Mouse (Mus musculus) T-helper 17 cell (primary cell): ENCODE data around the gene Olfr545.
"Not testable (repeated sequence)": the region's sequence is repeated elsewhere in the genome, so short reads cannot be mapped to it uniquely, and the experiment has no call there.

Source experiments
- in situ Hi-C, 2 experiments: fragments of 300-600 bp; cut with MboI, MseI; formaldehyde crosslinking; loops; 1 replicate in 1 of 2; 2 replicates in 1 of 2; pipeline ENCODE4 v1.15.1; 2025; ENCODE audit warnings: high pct_unique_total_duplicates in 2 of 2

Olfr545 gene

DNA sequence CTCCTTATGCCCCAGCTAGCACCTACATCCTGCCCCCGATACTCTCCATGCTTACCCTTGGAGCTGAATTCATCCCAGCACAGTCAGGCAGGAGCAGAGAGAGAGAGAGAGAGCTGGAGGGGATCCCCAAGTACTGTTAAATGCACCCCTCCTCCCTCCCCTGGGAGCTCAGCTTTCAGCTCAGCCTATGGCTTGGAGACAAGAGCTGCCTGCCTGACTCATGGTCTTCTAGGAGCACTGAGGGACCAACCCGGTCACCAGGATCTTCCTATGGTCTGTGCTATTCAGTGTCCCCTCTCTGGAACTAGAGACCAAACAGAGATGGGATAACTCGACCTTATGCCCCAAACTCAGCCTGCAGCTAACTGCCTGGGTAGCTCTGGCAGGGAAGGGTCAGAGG is at the start of gene Olfr545:
Gene Olfr545, minus strand, starts transcription at position 101 of the 400 bp plus-strand sequence.
- in situ Hi-C loops = no loop called here

DNA sequence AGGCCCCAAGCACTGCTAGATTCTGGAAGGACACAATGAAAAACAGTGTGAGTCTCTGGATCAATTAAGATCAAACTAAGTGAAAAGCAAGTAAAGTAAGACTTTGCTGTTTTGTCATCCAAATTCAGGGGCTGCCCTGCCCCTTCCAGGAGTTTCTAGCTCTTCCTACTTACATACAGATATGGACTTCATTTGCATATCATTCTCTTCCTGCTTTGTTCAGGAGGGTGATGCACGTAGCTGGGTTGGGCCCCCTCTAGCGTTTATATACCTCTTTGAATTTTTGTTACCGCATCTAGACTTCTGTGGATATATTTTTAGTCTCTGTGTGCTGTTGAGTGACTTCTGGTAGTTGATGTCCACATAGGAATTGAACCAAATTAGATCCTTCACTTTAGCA is 41.9 kb upstream of the Olfr545 start:
- in situ Hi-C loops = no loop called here

DNA sequence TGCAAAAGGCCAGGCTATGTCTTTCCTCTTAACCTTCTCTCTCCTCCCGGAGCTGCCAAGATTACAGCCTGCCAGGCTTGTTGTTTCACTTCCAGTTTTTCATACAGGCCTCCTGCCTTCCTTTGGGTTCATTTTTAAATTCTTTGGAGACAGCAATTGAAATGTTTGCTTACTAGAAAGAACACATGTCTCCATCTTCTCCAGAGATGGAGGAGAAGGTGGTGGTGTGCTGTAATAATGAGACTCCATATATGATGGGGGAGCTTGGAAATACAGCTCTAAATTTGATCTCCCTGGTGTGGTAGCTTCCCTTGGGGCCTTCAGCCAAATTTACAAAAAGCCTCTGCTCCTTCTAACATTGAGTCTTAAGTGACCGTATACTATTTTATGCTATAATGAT is 41.2 kb upstream of the Olfr545 start, which contains the start of gene Olfr548-ps1:
Gene Olfr548-ps1, plus strand, starts transcription at position 301 of the 400 bp plus-strand sequence.
- in situ Hi-C loops = no loop called here

DNA sequence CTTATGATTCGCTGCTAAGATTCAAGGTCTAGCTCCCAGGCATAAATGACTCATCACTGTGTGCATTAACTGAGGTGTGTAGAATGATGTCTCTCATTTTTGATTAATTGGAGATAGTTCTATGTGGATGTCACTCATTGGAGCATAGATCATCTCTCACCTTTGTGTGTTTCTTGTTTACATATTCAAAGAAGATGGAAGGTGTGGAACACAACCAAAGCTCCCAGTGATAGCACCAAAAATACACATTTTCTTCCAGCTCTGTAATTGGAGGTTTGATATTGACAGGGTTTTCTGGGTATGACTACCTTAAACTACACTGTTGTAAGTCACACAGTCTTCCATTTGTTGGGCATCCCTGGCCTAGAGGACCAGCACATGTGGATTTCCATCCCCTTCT is 35.1 kb upstream of the Olfr545 start, which contains the start of gene Olfr547:
Gene Olfr547, plus strand, starts transcription at position 301 of the 400 bp plus-strand sequence.
- in situ Hi-C loops = loop anchor here in 1 of 2 experiments (5.0 kb wide), 1 partner anchor 68 kb away; no protein-coding TSS in a partner anchor

DNA sequence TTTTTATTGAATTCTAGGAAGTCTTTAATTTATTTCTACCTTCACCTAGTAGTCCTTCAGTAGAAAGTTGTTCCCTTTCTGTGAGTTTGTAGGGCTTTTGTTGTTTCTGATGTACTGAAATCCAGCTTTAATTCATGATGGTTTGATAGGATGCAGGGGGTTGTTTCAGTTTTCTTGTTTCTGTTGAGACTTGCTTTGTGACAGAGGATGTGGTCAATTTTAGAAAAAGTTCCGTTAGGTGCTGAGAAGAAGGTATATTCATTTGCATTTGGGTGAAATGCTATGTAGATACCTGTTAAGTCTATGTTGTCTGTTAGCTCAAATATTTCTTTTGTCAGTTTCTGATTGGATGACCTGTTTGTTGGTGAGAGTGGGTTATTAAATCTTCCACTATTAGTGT is 29.7 kb upstream of the Olfr545 start:
- in situ Hi-C loops = no loop called here

DNA sequence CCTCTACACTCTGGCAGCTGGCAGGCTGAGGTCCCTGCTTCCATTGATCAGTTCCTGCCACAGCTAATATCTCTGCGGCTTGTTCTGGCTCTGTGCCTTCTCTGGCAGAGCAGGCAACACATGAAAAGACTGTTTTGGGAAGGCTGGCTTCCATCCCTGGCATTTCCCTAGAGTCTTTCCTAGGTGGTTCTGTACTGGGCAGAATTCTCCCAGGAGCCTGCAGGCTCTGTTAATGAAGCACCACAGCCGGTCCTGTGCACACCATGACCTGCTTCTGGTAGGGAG is 17.6 kb upstream of the Olfr545 start:
- in situ Hi-C loops = loop anchor here in 1 of 2 experiments (25.0 kb wide), 1 partner anchor 1195 kb away; the partner anchor contains the start of gene Olfr243

DNA sequence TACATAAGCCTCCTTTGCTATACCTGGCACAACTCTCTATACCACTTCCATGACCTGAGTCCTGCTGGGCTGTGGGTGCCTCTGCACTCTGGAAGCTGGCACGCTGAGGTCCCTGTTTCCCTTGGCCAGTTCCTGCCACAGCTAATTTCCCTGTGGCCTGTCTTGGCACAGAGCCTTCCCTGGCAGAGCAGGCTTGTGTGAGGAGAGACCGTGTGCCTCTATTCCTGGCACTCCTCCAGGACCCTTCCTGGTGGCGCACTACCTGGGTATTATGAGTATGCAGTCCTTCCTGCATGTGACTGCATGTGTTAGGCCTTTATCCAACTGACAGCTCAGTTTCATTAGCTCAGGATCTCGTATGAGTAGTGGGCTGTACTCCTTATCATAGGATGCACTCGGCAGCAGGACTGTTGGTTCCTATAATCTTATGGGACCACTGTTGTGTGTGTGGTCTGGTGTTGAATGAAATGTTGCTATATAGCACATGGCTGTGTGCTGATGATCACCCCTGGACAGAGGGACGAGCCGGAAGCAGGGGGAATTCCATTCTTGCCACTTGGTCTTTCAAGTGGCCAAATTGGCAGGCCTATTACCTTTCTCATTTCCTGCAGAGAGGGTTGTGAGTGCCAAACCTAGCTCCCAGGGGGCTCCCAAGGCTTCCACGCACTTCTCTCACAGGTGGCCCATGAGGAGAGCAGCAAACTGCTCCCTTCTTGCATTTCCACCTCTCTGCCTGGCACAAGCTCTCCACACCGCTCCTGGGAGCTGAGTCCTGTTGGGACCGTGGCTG is 17.1 kb upstream of the Olfr545 start:
- in situ Hi-C loops = loop anchor here in 1 of 2 experiments (25.0 kb wide), 1 partner anchor 1196 kb away; the partner anchor contains the start of gene Olfr243

DNA sequence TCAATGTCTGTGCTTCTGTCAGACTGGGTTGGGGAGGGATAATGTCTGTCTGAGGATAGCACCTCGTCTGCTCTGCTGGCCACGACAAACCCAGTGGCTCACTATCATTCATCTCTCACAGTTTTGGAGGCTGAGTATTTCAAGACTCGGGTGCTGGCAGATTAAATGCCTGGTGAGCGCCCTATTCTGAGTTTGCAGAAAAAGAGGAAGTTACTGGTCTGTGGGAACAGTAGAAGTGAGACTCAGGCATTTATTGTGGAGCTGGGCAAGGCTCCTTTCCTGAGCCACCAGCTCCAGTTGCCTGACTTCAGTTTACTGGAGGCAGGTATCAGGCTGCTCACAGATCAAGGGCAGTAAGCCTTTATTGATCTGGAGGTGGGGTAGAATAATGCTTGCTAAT is 14.8 kb upstream of the Olfr545 start:
- in situ Hi-C loops = loop anchor here (5.0 to 25.0 kb wide), 4 partner anchors 53 to 1198 kb away; partner anchors contain the start of genes Olfr554 (in 2 of the 2), Olfr243 (in 1 of the 2), Olfr571 (in 1 of the 2) and Trim21 (in 1 of the 2)

DNA sequence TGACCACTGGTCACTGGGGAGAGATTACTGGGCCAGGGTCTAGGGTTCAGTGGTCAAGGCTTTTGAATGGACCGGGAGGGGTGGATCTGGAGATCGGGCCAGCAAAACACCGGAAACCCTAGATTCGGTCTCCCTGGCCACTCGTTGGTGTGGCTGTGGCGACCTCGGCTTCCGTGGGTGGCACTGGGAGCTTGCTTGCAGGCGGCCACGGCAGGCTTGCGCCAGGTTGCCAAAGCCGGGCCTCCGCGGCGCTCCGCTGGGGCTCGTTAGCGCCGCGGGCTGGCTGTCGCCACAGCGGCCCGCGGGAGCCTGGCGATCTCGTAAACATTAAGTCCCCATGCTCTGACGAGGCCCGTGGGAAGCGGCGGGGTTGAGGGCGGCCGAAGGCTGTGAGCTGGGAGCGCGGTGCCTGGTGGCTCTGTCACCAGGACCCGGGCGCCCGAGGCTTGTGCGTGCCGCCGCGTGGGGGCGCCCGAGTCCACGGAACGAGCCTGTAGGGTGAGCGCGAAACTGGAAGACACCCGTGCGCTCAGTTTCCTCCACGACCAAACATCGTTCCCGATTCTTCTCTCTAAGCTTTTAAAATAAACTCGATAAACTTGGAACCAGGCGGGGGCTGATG is 13.6 kb upstream of the Olfr545 start:
- in situ Hi-C loops = loop anchor here (5.0 to 25.0 kb wide), 4 partner anchors 54 to 1199 kb away; partner anchors contain the start of genes Olfr554 (in 2 of the 2), Olfr243 (in 1 of the 2), Olfr571 (in 1 of the 2) and Trim21 (in 1 of the 2)

DNA sequence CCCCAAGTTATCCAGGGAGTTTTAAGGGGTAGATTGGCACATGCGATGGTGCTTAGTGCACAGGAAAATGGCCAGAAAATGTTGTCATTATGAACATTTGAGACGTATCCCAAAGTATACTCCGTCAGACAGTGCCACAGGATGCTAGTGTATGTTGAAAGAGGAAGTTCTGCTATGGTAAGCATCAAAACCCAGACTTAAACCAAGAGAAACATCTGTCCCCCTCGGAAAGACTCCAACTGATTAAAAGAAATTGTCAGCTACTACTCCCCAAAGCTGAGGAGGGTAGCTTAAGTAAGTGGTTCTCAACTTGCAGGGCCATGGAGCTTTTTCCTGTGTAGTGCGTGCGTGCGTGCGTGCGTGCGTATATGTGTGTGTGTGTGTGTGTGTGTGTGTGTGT is 12.6 kb upstream of the Olfr545 start:
- in situ Hi-C loops = loop anchor here (5.0 to 25.0 kb wide), 4 partner anchors 55 to 1200 kb away; partner anchors contain the start of genes Olfr554 (in 2 of the 2), Olfr243 (in 1 of the 2), Olfr571 (in 1 of the 2) and Trim21 (in 1 of the 2)

DNA sequence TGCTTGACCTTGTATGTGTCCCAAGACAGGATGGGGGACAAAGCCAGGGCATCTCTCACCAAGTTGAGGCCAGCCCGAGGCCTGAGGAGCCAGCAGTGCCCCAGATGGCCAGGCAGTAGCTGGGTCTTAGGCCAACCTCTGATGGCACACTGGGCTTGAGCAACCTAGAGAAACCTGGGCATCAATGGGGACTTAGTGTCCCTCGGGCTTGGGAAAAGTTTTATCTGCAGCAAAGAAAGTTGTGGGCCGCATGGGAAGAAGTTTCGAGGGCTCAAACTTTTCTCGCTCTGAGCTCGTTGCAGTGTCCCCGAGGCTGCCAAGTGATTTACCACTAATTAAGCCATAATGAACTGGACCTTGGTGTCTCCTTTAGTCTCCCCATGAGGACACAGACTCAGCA is 10.4 kb upstream of the Olfr545 start:
- in situ Hi-C loops = loop anchor here (5.0 to 25.0 kb wide), 5 partner anchors 58 to 1203 kb away; partner anchors contain the start of genes Olfr554 (in 2 of the 2), Olfr243 (in 1 of the 2), Olfr571 (in 1 of the 2) and Olfr572 (in 1 of the 2)

DNA sequence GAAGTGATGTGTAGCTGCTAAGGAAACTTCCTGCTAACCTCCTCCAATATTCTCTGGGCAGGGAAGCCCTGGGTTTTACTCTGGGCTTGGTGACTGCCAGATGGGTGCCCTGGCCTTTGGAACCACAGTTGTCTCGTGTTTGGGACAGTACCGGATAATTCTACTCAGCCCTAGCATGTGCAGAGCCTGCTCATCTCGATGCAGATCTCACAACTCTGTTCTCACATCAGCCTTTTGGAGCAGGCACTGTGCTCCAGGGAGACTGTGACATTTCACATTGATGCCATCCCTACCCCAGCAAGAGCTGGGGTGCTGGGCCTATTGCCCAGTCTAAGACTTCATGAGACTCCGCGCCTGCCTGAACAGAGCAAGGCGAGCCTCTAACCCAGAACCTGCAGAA is 9.3 kb upstream of the Olfr545 start:
- in situ Hi-C loops = loop anchor here in 1 of 2 experiments (5.0 to 25.0 kb wide), 2 partner anchors 414 to 1204 kb away; partner anchors contain the start of genes Olfr243 and Olfr572

DNA sequence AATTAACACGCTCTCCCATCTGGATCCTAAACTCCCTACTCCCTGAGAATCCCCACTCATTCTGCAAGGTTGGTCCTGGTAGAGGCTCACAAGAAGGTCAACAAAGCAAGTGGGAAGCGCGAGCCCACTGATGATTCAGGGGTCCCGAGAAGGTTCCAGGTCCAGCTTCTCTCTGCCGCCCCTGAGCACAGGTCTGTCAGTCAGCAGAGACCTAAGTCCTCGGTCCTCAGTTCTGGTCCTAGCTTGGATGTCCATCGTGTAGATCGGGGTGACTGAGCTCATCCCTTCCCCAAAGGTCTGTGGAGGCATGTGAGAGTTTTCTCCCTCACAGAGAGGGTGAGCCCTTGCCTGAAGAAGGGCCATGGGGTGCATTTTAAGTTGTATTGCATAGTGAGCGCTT is 8.7 kb upstream of the Olfr545 start:
- in situ Hi-C loops = loop anchor here in 1 of 2 experiments (5.0 to 25.0 kb wide), 2 partner anchors 414 to 1204 kb away; partner anchors contain the start of genes Olfr243 and Olfr572

DNA sequence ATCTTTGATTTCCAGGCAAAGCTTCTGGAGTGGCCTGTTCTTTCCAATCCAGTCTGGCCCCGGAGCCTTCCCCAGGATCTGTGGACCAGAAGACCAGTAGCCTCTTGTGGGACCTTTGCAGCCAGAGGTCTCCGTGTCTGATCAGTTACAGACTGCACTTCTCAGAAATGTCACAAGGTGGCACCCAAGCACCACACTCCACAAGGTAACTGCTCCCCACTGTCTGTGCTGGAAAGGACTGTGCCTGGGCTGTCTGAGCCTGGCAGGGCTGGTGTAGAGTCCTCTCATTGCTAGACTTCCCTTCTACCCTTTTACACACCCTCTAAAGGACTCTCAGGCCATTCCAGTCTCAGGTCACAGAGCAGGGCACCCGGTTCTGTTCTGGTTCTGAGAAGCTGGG is 7.5 kb upstream of the Olfr545 start:
- in situ Hi-C loops = loop anchor here in 1 of 2 experiments (5.0 to 25.0 kb wide), 2 partner anchors 415 to 1205 kb away; partner anchors contain the start of genes Olfr243 and Olfr572

DNA sequence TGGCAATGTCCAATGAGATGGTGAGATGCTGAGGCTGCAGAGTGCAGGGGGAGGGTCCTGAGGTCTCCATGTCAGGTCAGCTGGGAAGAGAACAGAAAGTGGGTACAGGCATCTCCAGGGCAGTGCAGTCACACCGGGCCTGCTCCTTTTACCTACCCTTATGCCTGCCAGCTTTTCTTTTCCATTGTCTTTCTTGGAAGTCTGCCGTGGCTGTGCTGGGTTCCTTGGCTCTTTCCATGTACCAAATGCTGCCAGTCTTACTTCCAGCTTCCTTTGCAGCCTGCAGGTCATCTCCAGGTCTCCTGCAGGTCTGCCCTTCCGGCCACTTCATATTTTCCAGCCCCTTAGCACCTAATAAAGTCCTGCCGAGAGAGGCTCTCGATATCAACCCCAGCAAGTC is 2.6 kb upstream of the Olfr545 start:
- in situ Hi-C loops = loop anchor here in 1 of 2 experiments (25.0 kb wide), 1 partner anchor 1210 kb away; the partner anchor contains the start of gene Olfr243

DNA sequence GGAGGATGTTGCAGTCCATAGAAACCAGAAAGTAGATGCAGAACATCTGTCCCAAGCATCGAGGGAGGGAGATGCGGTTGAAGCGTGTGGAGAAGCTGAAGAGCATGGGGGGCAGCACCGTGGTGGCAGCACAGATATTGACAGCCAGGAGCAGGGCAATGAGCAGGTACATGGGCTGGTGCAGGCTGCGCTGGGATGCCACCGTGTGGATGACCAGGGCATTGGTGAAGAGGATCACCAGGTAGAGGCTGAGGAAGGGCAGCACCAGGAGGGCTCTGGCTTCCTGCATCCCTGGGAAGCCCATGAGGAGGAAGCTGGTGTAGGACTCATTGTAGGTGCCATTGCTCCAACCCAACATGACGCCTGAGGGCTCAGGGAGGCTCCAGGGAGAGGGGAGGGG is 5.0 kb downstream of the Olfr545 start:
- in situ Hi-C loops = not testable (repeated sequence)

DNA sequence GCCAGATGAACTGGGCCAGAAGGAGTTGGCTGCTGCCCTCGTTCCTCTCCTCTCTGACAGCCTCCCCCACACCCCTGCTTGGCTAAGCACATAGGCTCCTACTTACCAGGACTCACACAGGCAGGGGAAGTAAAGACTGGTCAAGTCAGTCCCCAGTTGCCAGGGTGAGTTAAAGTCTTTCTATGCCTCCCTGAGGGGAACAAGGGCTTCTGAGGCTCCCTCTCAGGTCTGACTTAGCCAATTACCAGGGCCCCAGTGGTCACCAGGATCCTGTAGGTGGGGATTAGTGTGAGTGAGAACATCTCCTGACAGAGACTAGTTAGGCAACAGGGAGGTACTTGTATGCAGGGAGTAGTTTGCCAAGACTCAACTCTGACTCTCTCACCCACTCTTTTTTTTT is 11.2 kb downstream of the Olfr545 start, which contains the start of gene Olfr544:
Gene Olfr544, minus strand, starts transcription at position 153 of the 400 bp plus-strand sequence.
- in situ Hi-C loops = no loop called here

DNA sequence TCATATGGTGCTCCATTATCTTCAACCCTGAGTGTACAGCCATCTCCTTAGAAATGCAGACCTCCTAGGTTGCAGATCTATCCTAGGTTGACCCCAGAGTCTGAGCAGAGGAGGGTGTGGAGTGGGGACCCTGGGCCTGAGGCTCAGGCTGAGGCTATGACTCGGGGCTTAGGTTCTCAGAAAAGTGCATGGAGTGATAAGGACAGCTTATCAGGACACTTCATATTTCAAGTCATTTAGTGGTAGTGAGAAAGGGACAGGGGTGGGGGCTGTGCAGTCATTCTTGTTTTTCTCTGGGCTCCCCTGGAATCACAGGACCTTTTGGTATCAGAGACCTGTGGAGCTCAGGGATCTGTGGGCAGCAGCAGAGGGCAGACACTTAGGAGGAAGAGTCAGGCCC is 13.3 kb downstream of the Olfr545 start:
- in situ Hi-C loops = no loop called here

DNA sequence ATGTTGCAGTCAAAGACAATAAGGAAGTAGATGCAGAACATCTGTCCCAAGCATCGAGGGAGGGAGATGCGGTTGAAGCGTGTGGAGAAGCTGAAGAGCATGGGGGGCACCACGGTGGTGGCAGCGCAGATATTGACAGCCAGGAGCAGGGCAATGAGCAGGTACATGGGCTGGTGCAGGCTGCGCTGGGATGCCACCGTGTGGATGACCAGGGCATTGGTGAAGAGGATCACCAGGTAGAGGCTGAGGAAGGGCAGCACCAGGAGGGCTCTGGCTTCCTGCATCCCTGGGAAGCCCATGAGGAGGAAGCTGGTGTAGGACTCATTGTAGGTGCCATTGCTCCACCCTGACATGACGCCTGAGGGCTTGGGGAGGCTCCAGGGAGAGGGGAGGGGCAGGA is 14.6 kb downstream of the Olfr545 start:
- in situ Hi-C loops = not testable (repeated sequence)

DNA sequence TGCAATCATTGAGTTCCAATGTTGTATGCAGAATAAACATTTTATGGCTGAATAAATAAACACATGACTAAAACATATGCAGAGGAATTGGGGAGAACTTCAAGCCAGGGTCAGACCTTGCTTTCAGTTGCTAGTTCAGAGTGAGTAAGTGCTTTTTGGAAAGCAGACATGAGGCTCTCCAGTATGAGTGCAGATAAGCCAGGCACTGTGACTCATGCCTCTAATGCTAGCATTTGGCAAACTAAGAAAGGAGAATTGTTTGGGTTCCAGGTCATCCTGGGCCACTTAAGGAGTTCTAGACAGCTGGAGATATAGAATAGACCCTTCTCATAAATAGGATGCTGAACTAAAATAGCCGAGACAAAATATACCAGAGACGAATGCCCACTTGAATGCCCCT is 15.7 kb downstream of the Olfr545 start:
- in situ Hi-C loops = no loop called here

DNA sequence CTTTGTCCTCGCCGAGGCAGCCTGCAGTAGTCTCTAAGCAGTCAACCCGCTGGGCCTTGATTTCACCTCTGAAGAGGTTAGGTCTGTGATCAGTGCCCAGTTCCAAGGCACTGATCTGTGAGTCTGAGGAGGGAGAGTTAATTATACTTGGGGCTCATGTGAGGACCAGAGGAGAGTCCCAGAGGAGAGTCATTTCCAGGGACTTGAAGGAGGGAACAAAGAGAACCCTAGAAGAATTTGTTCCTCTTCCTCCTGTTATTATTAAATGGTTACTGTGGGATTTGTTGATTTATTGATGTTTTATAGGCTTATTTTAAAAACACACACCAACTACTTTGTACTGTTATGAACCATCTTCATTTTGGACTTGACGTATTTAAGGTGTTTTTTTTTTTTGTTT is 17.8 kb downstream of the Olfr545 start, which contains the start of gene Olfr543:
Gene Olfr543, minus strand, starts transcription at position 101 of the 400 bp plus-strand sequence.
- in situ Hi-C loops = no loop called here
